Mouse (Mus musculus) gastrocnemius, adult 8-10 months (tissue): ENCODE data around the gene Flnb. TPM values are rescaled to one million over a fixed set of nuclear protein-coding genes. Genes with fewer than 3 reads are reported as not detected.
A peak's percentile ranks its signal among the peaks of the same experiment; 100 is the strongest.

Experiments used
- DNase-seq, 2 experiments: peaks; one replicate each; pipeline ENCODE4 v3.0.0; 2022; ENCODE audit warnings: low spot score in 2 of 2
- total RNA-seq, 4 experiments: library from RNA; stranded (reverse); gene quantifications; 2 replicates each; pipeline ENCODE4 v1.2.4; 2022

Flnb gene
- total RNA-seq, 4 experiments from 2014 or later: 4.7 to 8.3 (median 5.6) TPM

DNA sequence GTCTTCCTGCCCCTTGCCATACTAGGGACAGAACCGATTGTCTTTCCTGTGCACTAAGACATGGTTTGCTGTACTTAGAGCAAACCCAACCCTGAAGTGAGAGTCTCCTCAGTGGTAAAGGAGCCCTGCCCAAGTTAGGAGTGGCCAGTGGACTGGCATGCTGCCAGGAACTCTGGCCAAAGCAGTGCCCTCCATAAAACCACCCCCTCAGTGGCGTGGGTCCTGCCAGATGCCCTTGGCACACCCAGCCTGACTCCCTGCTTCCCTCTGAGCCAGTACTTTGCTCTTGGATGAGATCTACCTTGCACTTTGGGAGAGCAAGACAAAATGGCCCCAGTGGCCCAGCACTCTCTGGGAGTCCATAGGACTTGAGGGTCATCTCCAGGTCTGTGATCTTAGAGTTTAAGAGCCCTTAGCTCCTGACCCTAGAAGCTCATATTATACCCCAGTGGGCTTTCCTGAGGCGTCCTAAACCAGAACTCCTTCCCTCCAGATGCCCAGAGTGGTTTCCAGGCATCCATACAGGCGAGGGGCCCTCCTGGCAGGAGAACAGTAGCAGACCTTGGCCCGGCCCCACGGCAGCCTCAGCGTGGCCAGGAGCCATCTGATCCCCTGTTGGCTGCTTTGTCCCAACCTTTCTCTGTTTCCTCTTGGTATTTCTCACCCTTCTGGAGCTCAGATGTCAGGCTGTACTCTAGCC lies 125.5 kb downstream of the Flnb start:
- peak; percentile 16 to 30 for DNase-seq

DNA sequence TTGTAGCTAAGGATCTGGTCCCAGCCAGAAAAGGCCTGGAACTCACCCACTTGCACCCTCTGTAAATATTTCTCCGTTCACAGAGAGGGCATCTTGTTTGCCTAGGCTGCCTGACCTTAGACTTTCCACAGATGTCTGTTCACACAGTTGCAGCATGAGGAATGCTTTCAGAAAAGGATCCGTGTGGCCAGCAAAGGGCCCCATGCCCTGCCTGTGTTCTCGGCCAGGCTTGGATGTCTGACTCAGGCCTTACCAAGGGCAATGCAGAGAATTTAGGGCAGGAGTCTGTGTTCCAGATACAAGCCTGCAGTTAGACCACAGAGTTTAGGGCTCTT lies 126.0 kb downstream of the Flnb start:
- DNase-seq: no peak

GRCm38 (mm10) chr14:7944349-7945039 lies 126.7 kb downstream of the Flnb start:
- no peak for DNase-seq

GRCm38 (mm10) chr14:7945261-7945660 lies 127.5 kb downstream of the Flnb start:
- no peak for DNase-seq

GRCm38 (mm10) chr14:7951234-7951633 lies 133.5 kb downstream of the Flnb start:
- DNase-seq: no peak

DNA sequence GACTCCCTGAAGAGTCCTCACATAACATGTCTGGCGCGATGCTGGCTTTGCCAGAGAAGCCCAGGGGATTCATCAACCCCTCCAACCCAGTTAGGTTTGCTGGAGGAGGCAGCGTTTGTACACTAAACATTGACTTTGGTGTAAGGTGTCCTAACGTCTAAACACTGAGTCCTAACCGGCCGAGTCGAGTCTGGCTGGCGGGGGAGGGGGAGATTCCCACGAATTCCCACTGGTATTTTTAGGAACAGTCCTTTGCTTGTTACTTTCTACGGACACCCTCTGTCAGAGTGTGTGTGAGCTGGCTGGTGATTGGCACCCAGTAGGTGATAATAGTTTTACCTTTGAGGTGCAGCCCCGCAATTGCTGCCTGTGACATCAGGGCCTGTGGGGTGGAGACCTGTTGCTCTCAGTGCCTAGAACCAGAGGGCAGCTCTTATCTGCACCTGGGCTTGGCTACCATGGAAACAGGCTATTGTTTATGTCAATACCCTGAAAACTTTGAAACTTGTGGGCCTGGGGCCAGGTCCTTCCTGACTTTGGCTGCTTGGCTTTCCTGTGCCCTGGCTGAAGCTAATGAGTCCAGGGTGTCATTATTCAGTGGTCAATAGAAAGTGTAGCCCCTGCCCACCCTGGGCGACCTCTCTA lies 135.0 kb downstream of the Flnb start:
- no peak for DNase-seq

- no peak for DNase-seq
These were observed 136.3 kb downstream of the Flnb start for GRCm38 (mm10) chr14:7954071-7954471.

DNA sequence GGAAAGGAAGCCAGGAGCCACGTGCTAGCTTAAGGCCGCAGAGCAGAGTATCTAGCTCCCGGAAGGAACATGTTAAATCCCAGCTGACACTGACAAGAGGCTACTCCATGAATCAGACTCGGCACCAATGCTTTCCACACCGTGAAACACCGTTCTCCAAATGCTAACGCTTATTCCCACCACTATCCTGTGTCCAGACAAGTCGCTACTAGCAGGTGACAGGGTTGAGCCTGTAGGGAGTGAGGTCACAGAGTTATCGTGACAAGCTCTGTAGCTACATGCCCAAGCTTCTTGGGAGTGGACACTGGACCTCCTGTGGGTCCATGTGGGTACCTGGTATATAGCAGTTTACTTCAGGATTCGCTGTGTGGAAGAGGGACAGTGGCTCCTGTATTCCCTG lies 138.7 kb downstream of the Flnb start:
- no peak for DNase-seq

- no peak for DNase-seq
These were observed 139.3 kb downstream of the Flnb start, which contains the start of gene Gm45521 for GRCm38 (mm10) chr14:7957049-7957448. Gene Gm45521 (plus strand): TSS chr14:7957288.

DNA sequence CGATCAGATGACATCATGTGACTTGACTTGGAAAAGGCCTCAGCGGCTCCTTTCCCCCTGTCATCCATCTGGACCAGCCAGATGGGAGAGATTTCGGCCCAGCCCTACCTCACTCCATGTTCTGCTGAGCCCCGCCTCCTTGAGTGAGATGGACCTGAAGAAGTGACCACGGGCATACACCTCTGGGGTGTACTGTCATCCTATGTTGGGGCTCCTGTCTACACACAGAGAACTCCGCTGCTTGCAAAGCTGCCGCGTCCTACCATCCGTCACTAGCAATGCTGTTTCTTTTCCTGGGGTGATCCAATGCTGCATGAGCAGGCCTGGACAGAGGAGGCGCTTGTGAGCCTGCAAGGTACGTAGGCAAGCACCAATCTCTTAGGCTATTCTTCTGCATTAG lies 142.9 kb downstream of the Flnb start:
- no peak for DNase-seq

DNA sequence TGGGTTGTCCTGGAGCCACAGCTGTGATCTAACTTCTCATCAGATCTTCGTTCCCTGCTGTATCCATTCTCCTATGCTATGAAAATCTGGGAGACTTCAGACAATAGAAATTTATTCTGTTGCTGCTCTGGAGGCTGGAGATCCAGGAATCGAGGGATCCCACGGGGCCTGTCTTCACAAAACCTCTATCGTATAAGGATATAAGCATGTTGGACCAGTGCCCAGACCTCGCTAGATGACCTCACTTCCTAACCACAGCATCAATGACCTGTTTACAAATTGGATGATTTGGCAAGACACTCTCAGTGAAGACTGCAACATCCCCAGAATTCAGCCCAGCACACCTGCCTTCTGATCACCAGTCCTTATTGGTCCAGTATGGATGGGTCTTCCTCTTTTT lies 144.0 kb downstream of the Flnb start:
- no peak for DNase-seq

GRCm38 (mm10) chr14:7962626-7963025 lies 144.9 kb downstream of the Flnb start:
- DNase-seq: no peak

DNA sequence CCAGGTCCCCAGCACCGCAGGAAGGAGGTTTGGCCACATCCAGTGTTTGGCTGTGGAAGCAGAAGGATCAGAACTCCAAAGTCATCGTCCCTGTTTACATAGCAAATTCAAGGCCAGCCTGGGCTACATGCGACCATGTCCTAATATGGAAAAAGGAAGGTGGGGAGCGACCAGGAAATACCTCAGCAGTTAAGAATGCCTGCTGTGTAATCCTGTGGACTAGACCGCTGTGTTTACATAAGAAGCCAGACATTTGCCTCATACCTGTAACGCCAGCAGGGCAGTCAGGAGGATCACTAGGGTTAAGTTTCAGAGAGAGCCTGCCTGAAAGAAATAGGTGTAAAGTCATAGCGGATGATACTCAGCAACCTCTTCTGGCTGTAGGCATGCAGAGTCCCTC lies 145.4 kb downstream of the Flnb start:
- DNase-seq: no peak

DNA sequence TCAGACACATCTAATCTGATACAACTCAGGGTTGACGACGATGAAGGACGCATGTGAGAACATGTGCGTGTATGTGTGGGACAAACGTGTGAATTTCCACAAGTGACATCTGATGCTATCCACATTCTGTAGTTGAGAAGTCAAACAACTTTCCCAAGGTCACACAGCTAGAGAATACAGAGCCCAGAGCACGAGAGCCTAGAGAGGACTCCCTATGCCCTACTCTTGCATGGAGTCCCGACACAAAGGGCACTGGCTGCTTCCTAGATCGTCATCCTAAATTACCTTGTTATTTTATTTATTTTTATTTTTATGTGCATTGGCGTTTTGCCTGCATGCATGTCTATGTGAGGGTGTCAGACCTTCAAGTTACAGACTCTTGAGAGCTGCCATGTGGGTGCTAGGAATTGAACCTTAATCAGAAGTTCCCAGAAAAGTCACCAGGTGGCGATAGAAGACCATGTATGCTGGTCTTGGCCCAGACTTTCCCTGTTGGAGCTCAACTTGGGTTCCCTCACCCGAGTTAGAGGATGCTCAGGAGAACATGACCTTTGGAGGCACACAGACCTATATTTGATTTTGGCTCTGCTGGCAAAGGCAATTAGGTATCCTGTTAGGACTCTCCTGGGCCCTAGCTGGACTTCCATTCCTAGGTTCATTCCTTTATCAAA lies 146.6 kb downstream of the Flnb start:
- DNase-seq: peak in 1 of 2 experiments; percentile 30

- no peak for DNase-seq
These were observed 154.2 kb downstream of the Flnb start for GRCm38 (mm10) chr14:7971889-7972493.

- DNase-seq: no peak
These were observed 156.9 kb downstream of the Flnb start for GRCm38 (mm10) chr14:7974643-7975042.

GRCm38 (mm10) chr14:7975177-7975576 lies 157.4 kb downstream of the Flnb start:
- DNase-seq: no peak

- no peak for DNase-seq
These were observed 159.7 kb downstream of the Flnb start for GRCm38 (mm10) chr14:7977471-7977870.

DNA sequence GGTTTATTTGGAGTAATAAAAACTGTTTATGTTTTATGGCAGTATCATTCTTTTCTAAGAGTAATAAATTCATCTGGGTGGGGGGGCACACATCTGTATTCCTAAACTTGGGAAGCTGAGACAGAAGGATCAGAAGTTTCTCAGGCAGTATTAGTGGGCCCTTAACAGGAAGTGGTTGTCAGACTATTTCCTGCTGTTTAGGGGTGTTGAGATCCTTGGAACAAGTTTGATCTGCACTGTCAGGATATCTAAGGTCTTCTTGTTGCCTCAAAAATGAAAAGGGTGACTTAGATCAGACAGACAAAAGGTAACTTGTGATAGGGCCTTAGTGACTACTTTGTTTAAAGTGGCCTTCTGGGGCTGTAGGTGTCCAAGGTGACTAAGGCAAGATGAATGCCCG lies 160.4 kb downstream of the Flnb start:
- DNase-seq: no peak

- DNase-seq: no peak
These were observed 163.5 kb downstream of the Flnb start for GRCm38 (mm10) chr14:7981226-7981625.

GRCm38 (mm10) chr14:7986913-7987312 lies 169.2 kb downstream of the Flnb start:
- DNase-seq: no peak

GRCm38 (mm10) chr14:7989371-7989770 lies 171.6 kb downstream of the Flnb start:
- DNase-seq: no peak
